Mouse (Mus musculus) stomach, postnatal 0 days (tissue): ENCODE data around the gene Prdm16.

Experiments used
- CTCF ChIP-seq: IDR thresholded peaks from 2 replicates; pipeline ENCODE4 v1.5.1; 2016; ENCODE audit warnings: antibody characterized with exemption, low read depth, mild to moderate bottlenecking, moderate library complexity
- EP300 ChIP-seq: optimal IDR thresholded peaks from 2 replicates; pipeline ENCODE3; 2016; ENCODE audit warnings: antibody characterized with exemption

- no peak for TF ChIP-seq CTCF
- no peak for TF ChIP-seq EP300
Measured at GRCm38 (mm10) chr4:154426901-154427300, 209.8 kb downstream of the Prdm16 start.
